Mouse (Mus musculus) retina, postnatal 1 day (tissue): Measurements from ENCODE around the gene Olfr727.

ENCODE experiments used
- DNase-seq: peaks from one replicate; pipeline ENCODE4 v3.0.0-alpha.2; 2012

Olfr727 gene

GRCm38 (mm10) chr14:50122886-50123285 is at the start of gene Olfr727:
Olfr727 (plus strand) TSS chr14:50123186.
- DNase-seq: no peak

GRCm38 (mm10) chr14:50090853-50091252 is 32.1 kb upstream of the Olfr727 start, which contains the start of gene Olfr726:
Olfr726 (minus strand) TSS chr14:50090953.
- no peak for DNase-seq

GRCm38 (mm10) chr14:50142580-50142979 is 19.6 kb downstream of the Olfr727 start, which contains the start of gene Olfr728:
Olfr728 (minus strand) TSS chr14:50142680.
- no peak for DNase-seq

GRCm38 (mm10) chr14:50152810-50153209 is 29.8 kb downstream of the Olfr727 start, which contains the start of gene Olfr729:
Olfr729 (minus strand) TSS chr14:50152910.
- no peak for DNase-seq
